Mouse (Mus musculus) liver, postnatal 0 days (tissue): ENCODE measurements at regions not wholly inside any gene's neighbourhood (a gene's known extent, or its start where the extent isn't known, plus 50 kb on each side); places are given as distances from the start of the nearest gene placed in this dataset.

Experiments
- CTCF ChIP-seq: sonication (generic); IDR thresholded peaks from 2 replicates; pipeline ENCODE4 v1.5.1; 2016; ENCODE audit warnings: antibody characterized with exemption, low read depth
- EP300 ChIP-seq: IDR thresholded peaks from 2 replicates; pipeline ENCODE4 v1.6.1; 2016; ENCODE audit warnings: antibody characterized with exemption, low read depth, mild to moderate bottlenecking

DNA sequence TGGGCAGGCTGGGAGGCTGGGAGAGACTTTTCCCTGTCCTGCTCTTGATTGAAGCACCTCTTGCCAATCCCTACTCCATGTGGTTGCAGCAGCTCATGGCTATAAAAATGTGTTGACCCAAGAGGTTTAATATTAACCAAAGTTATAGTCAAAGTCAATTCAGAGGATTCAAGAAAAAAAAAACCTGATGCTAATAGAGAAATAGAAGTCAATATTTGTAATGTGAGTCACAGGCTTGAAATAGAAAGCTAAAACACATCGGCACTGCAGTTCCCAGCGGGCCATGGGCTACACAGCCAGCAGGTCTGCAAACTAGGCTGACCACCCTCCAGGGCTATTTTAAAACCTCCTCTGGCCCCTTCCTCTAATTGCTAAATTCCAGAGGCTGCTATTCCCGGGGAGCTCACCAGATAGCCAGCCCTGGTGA lies 53.2 kb upstream of the Bmp2 start:
- TF ChIP-seq EP300 (no peak), CTCF (no peak)
